Mouse (Mus musculus) bone marrow, adult 2 months (tissue): Measurements from ENCODE around the gene Crtac1.

Source experiments
- CTCF ChIP-seq: fragments of 200-500 bp; IDR thresholded peaks from 2 replicates; pipeline ENCODE4 v1.5.1; 2011; ENCODE audit warnings: low read length, control low read depth; ENCODE audit not compliant: control insufficient read depth, insufficient read depth
- POLR2A ChIP-seq: fragments of 200-500 bp; IDR thresholded peaks from 2 replicates; pipeline ENCODE4 v1.6.1; 2011; ENCODE audit warnings: low read depth, mild to moderate bottlenecking, control low read depth, low read length, borderline replicate concordance; ENCODE audit not compliant: control insufficient read depth

DNA sequence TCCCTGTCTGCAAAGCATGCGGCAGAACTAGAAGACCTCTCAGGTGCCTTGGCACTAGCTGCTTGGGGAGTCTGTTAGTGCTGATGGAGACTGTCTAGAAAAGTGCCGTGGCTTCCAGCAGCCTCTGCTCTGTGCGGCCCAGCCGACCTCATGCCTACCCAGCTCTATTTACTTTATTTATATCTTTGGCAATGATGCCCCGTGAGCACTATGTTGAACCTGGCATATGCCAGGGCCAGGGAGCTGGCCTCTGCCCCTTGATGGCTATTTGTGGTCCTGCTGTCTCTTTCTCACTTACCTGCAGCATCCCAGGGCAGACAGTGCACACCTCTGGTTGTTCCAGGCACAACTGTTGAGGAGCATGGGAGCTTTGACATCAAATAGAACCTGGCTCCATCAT is 153.1 kb downstream of the Crtac1 start:
- TF ChIP-seq CTCF (no peak), POLR2A (no peak)
